Mouse (Mus musculus): Measurements from ENCODE around the gene Ccdc107.

Gene Ccdc107

DNA sequence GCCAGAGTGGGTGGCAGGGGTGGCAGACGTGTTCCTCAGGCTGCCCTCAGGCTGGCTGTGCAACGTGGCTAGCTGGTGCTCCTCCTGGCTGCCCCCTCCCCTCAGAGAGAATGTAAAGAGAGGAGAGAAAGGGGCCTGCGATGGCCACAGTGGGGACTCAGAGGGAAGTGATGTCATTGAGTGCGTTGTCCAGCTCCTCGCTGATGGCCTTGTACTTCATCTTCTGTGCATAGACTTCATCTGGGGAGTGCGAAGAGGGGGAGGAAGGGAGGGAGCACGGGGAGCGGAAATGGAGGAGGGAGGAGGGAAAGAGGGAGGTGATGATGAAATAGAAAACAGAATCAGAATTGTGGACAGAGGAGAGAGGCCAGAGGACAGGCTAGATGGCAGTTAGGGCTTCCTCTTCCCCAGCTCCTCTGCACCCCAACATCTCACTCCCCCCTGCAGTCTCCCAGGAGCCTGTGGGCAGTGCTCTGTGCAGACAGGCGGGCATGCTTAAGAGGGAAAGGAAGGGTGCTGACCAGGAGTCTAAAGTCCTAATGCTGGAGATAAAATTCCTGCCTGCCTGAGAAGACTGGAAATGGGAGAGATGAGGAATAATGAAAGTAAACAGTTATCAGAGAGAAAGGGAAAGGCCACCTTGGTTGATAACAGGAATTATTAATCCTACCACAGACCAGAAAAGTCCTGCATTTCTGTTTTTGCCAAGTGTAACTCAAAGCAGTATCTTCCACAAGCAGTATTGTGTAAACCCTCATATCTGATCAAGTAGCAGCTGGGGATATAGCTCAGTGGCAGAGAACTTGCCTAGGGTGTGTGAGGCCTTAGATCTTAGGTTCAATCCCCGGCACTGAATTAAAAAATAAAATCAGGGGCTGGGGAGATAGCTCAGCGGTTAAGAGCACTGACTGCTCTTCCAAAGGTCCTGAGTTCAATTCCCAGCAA is 23.3 kb downstream of the Ccdc107 start:
- no peak for DNase-seq

DNA sequence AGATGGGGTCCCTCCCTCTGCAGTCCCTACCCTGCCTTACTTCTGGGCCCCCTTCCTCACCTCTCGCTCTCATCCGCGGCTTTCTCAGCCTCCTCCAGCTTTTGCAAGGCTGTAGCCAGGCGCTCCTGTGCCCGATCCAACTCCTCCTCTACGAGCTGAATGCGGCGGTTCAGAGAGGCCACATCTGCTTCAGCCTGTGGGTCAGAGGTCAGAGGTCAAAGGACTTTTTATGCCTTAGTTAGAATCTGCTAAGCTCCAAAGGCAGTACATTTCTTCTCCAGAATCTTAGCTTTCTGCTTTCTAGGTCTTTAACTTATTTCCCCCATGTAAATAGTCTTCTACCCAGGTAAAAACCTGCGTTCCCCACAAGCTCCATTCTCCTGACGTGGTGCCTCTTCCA is 26.9 kb downstream of the Ccdc107 start:
- peak; percentile 38 for DNase-seq

GRCm38 (mm10) chr4:43519956-43520355 is 27.3 kb downstream of the Ccdc107 start:
- DNase-seq = peak; percentile 93

GRCm38 (mm10) chr4:43527880-43528279 is 35.2 kb downstream of the Ccdc107 start:
- DNase-seq = no peak

DNA sequence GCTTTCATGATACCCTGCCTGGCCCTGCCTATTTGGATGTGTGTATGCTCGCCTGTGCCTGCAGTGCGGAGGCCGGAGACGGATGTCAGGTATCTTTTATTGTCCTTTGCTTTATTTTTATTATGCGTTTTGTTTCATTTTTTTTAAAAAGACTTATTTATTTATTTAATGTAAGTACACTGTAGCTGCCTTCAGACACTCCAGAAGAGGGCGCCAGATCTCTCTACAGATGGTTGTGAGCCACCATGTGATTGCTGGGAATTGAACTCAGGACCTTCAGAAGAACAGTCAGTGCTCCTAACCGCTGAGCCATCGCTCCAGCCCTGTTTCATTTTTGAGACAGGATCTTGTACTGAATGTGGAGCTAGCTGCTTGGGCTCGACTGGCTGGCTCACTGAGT is 35.8 kb downstream of the Ccdc107 start:
- DNase-seq = no peak

- DNase-seq = peak; percentile 32
Observed at GRCm38 (mm10) chr4:43530081-43530501, 37.4 kb downstream of the Ccdc107 start.

DNA sequence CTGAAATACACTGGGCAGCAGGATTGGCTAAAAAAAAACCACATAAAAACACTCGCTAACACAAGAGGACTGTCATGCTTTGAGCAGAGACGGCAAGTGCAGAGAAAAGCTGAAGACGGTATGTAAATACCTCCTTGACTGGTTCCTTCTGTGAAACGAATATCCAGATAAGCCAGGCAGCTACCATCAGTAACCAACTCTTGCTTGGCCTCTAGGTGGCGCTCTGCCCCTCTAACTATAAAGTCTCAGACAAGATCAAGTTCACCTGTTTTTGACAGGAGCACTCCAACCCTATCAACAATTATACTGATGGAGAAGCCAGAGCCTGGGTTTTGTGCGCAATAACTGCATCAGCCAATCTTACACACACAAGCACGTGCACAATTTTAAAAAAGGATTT is 37.9 kb downstream of the Ccdc107 start:
- peak; percentile 86 for DNase-seq

DNA sequence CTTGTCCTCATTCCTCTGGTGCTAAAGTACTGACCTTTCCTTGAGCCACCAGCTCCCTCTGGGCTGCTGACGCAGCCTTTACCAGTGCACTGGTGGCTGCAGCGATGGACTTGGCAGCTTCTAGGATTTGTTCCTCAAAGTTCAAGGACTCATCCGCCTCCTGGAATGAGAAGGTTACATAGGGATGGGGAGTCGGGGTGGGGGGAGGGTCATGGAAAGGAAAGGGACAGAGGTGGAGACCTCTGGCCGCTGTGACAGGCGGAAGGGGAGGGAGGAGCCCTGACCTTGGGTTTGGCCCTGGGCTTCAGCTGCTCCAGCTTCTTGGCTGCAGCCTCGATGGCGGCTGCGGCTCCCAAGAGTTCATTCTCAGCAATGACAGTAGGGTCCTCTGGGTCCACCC is 40.6 kb downstream of the Ccdc107 start:
- DNase-seq = peak; percentile 49

- DNase-seq = no peak
Observed at GRCm38 (mm10) chr4:43535628-43536027, 42.9 kb downstream of the Ccdc107 start.

DNA sequence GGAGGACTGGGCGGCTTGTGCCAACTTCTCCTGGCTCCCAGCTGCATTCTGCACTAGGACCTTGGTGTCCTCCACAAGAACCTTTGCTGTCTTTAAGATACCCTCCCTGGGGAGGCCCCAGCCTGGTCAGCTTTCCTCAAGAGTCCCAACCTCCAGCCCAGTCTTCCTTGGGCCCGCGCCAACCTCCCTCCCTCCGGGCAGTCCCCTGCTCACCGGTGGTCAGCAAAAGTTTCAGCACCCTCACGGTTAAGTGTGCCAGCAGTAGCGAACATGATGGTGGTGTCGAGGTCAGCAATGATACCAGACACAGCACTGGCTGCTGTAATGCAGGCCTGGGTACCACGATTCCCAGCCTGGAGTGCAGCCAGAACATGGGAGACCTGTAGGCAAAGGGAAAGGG is 43.3 kb downstream of the Ccdc107 start:
- no peak for DNase-seq

DNA sequence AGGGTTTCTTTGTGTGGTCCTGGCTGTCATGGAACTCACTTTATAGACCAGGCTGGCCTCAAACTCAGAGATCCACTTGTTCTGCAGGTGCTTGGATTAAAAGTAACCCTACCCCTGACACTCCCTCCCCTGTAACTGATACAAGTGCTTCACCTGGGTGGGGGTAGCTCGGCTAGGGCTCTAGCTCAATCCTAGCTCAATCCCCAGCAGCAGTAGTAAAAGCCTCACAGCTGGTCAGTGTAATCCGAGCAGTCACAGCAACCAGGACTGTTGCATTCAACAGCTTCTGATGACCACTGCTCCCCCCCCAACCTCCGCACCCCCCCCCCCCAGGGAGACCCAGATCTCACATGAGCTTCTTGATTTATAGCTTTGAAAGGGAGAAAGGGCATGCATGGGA is 49.3 kb downstream of the Ccdc107 start:
- DNase-seq = no peak

Data from kidney, adult 9 months (tissue).